Mouse (Mus musculus) heart, postnatal 0 days (tissue): ENCODE results near the gene Cdkn2d. TPM values are rescaled to one million over a fixed set of nuclear protein-coding genes. Genes with fewer than 3 reads are reported as not detected.

Experiments used
- ATAC-seq: fragments of 200-750 bp; cut with Nextera tagmentation; 2 replicates; pipeline ENCODE4 v1.8.0; 2017; ENCODE audit warnings: low read depth, moderate number of reproducible peaks, moderate library complexity; ENCODE audit not compliant: insufficient read depth
- DNase-seq: peaks from one replicate; pipeline ENCODE4 v3.0.0-alpha.2; 2016; ENCODE audit warnings: low spot score
- H3K27ac ChIP-seq: fragments of 300-500 bp; sonication (generic); 2 replicates; pipeline ENCODE4 v1.5.1; 2014; ENCODE audit warnings: low read depth, mild to moderate bottlenecking
- H3K27me3 ChIP-seq: fragments of 300-500 bp; sonication (generic); 2 replicates; pipeline ENCODE4 v1.6.1; 2014; ENCODE audit warnings: low read length, mixed read lengths; ENCODE audit not compliant: control insufficient read depth, insufficient read depth
- H3K36me3 ChIP-seq: fragments of 300-500 bp; sonication (generic); replicated peaks from 2 replicates; pipeline ENCODE4 v1.6.1; 2014; ENCODE audit warnings: low read length, mixed read lengths; ENCODE audit not compliant: control insufficient read depth, insufficient read depth
- H3K4me1 ChIP-seq: fragments of 300-500 bp; sonication (generic); 2 replicates; pipeline ENCODE4 v1.6.1; 2014; ENCODE audit warnings: antibody characterized with exemption; ENCODE audit not compliant: control insufficient read depth, insufficient read depth
- H3K4me2 ChIP-seq: fragments of 300-500 bp; sonication (generic); 2 replicates; pipeline ENCODE4 v1.6.1; 2014; ENCODE audit warnings: low read depth, mild to moderate bottlenecking, low read length, moderate library complexity
- H3K4me3 ChIP-seq: fragments of 300-500 bp; sonication (generic); 2 replicates; pipeline ENCODE4 v1.5.1; 2014; ENCODE audit warnings: low read depth, low read length
- H3K9ac ChIP-seq: fragments of 300-500 bp; sonication (generic); replicated peaks from 2 replicates; pipeline ENCODE4 v1.6.1; 2014; ENCODE audit warnings: low read depth, low read length, mixed read lengths
- H3K9me3 ChIP-seq: fragments of 300-500 bp; sonication (generic); replicated peaks from 2 replicates; pipeline ENCODE4 v1.6.1; 2016; ENCODE audit warnings: low read length; ENCODE audit not compliant: control insufficient read depth
- CTCF ChIP-seq: IDR thresholded peaks from 2 replicates; pipeline ENCODE4 v1.5.1; 2016; ENCODE audit warnings: antibody characterized with exemption, control low read depth, low read depth
- EP300 ChIP-seq: IDR thresholded peaks from 2 replicates; pipeline ENCODE4 v1.6.1; 2016; ENCODE audit warnings: antibody characterized with exemption, low read depth
- WGBS: fragments of 180-500 bp; shearing (Covaris S2); extraction: QIAGEN DNeasy Blood & Tissue Kit; methylation state at CpG from one replicate; pipeline ENCODE4 v1.1.7; 2014; 5-methylcytosine and 5-hydroxymethylcytosine counted together
- polyA plus RNA-seq: library from polyadenylated mRNA; unstranded; fragments of >200 nt; fragmentation: Nextera tagmentation; extraction: Ambion mirVana; gene quantifications from 2 replicates; pipeline ENCODE4 v1.2.1, GENCODE M21; 2015
- total RNA-seq: library from RNA; depleted of rRNA; stranded (reverse); fragments of >200 nt; gene quantifications from 2 replicates; pipeline ENCODE4 v1.2.3, GENCODE M21; 2014; ENCODE audit warnings: low replicate concordance; rRNA removed

Gene Cdkn2d
- 67.4 and 103 TPM in 2 replicates for total RNA-seq
- 65.8 and 67.5 TPM in 2 replicates for polyA plus RNA-seq

GRCm38 (mm10) chr9:21291022-21291787 is at the start of gene Cdkn2d:
Gene Cdkn2d, minus strand, starts transcription at chr9:21291407.
- Histone ChIP-seq H3K27me3 (no peaks in the 10 kb centered on the region), H3K9me3 (no peaks in the 10 kb centered on the region), H3K36me3 (no peaks in the 10 kb centered on the region), H3K9ac (peak within 1 kb of the TSS; percentile 64), H3K4me3 (peak within 1 kb of the TSS; percentile 79), H3K27ac (peak within 1 kb of the TSS; percentile 90), H3K4me1 (peaks cover 27% of the 10 kb centered on the region), H3K4me2 (peak within 1 kb of the TSS; percentile 97)
- ATAC-seq (peak; percentile 90), DNase-seq (peak; percentile 100)
- WGBS, result under 1% methylated on average over 49 of the region's 51 CpGs
- TF ChIP-seq CTCF (peak; percentile 44), EP300 (0 out of 2 replicates have a peak, but pooled peaks have one; percentile 68)

- no peak overlapping the region for H3K4me2 ChIP-seq
- H3K36me3 ChIP-seq, result peaks cover 50% of the 10 kb centered on the region
- WGBS, result 52% methylated on average over 4 of the region's 4 CpGs
- no peak overlapping the region for H3K9ac ChIP-seq
- H3K4me1 ChIP-seq, result peaks cover 7% of the 10 kb centered on the region; the same call in 1 of the 2 replicates
- H3K27me3 ChIP-seq, result no peaks in the 10 kb centered on the region
- no peak overlapping the region for H3K4me3 ChIP-seq
- peak; percentile 19 for DNase-seq
- H3K9me3 ChIP-seq, result no peaks in the 10 kb centered on the region
- ATAC-seq, result no peak
- TF ChIP-seq EP300 (no peak), CTCF (no peak)
- no peak overlapping the region for H3K27ac ChIP-seq
These were observed 49.2 kb upstream of the Cdkn2d start for GRCm38 (mm10) chr9:21340411-21340810.

- WGBS, result 28% methylated on average over 19 of the region's 20 CpGs
- Histone ChIP-seq H3K9me3 (no peaks in the 10 kb centered on the region), H3K4me3 (peak overlapping the region; percentile 43), H3K4me2 (peak overlapping the region; percentile 61), H3K27ac (peak overlapping the region; percentile 28; the same call in 1 of the 2 replicates), H3K4me1 (peaks cover 7% of the 10 kb centered on the region; the same call in 1 of the 2 replicates), H3K27me3 (no peaks in the 10 kb centered on the region), H3K9ac (peak overlapping the region; percentile 59), H3K36me3 (peaks cover 24% of the 10 kb centered on the region)
- TF ChIP-seq CTCF (no peak), EP300 (no peak)
- DNase-seq (peak; percentile 49), ATAC-seq (peak; percentile 78)
These were observed 46.4 kb upstream of the Cdkn2d start for GRCm38 (mm10) chr9:21337652-21338051.

GRCm38 (mm10) chr9:21336491-21336890 is 45.3 kb upstream of the Cdkn2d start:
- TF ChIP-seq CTCF (no peak), EP300 (no peak)
- Histone ChIP-seq H3K27ac (no peak overlapping the region), H3K27me3 (no peaks in the 10 kb centered on the region), H3K9ac (no peak overlapping the region), H3K4me1 (peaks cover 19% of the 10 kb centered on the region), H3K36me3 (peaks cover 14% of the 10 kb centered on the region; the same call in 1 of the 2 replicates), H3K4me2 (no peak overlapping the region), H3K9me3 (no peaks in the 10 kb centered on the region), H3K4me3 (no peak overlapping the region)
- no peak for DNase-seq
- ATAC-seq, result no peak
- 79% methylated on average over 8 of the region's 8 CpGs for WGBS

GRCm38 (mm10) chr9:21335391-21335790 is 44.2 kb upstream of the Cdkn2d start:
- no peaks in the 10 kb centered on the region for H3K27me3 ChIP-seq
- ATAC-seq, result peak; percentile 34; the same call in 1 of the 2 replicates
- 51% methylated on average over 4 of the region's 4 CpGs for WGBS
- H3K4me1 ChIP-seq, result peaks cover 21% of the 10 kb centered on the region
- peak overlapping the region; percentile 65 for H3K27ac ChIP-seq
- H3K4me2 ChIP-seq, result no peak overlapping the region
- H3K36me3 ChIP-seq, result peaks cover 9% of the 10 kb centered on the region; the same call in 1 of the 2 replicates
- no peak for TF ChIP-seq CTCF
- no peak for TF ChIP-seq EP300
- H3K4me3 ChIP-seq, result no peak overlapping the region
- peak; percentile 44 for DNase-seq
- H3K9me3 ChIP-seq, result no peaks in the 10 kb centered on the region
- peak overlapping the region; percentile 11; the same call in 1 of the 2 replicates for H3K9ac ChIP-seq
